Mouse (Mus musculus): ENCODE measurements at regions not wholly inside any gene's neighbourhood (a gene's known extent, or its start where the extent isn't known, plus 50 kb on each side); places are given as distances from the start of the nearest gene placed in this dataset.

GRCm38 (mm10) chr12:21512736-21513135, 95.3 kb upstream of the Ywhaq start:
- no peak overlapping the region for H3K4me3 ChIP-seq
- WGBS, result 87% methylated on average over 2 of the region's 2 CpGs

GRCm38 (mm10) chr12:21511043-21511665, 93.7 kb upstream of the Ywhaq start:
- Histone ChIP-seq H3K36me3 (no peaks in the 10 kb centered on the region), H3K9me3 (peaks cover 12% of the 10 kb centered on the region; the same call in 1 of the 2 replicates), H3K27me3 (replicated peaks) (no peaks in the 10 kb centered on the region), H3K4me3 (no peak overlapping the region), H3K9ac (no peak overlapping the region), H3K4me2 (replicated peaks) (no peak overlapping the region), H3K27ac (no peak overlapping the region), H3K4me1 (no peaks in the 10 kb centered on the region; the same call in 1 of the 2 replicates)
- peak; percentile 34; the same call in 1 of the 2 replicates for ATAC-seq (ENCODE audit: low FRiP score, low read depth)
- 80% methylated on average over 8 of the region's 8 CpGs for WGBS

More at GRCm38 (mm10) chr12:21512736-21513135, 95.3 kb upstream of the Ywhaq start:
- H3K27me3 ChIP-seq (replicated peaks), result no peaks in the 10 kb centered on the region
- H3K27ac ChIP-seq, result no peak overlapping the region
- H3K4me1 ChIP-seq, result no peaks in the 10 kb centered on the region; the same call in 1 of the 2 replicates
- no peak overlapping the region for H3K9ac ChIP-seq
- no peak overlapping the region for H3K4me2 ChIP-seq (replicated peaks)
- no peaks in the 10 kb centered on the region for H3K36me3 ChIP-seq
- ATAC-seq (ENCODE audit: low FRiP score, low read depth), result no peak
- peaks cover 21% of the 10 kb centered on the region; the same call in 1 of the 2 replicates for H3K9me3 ChIP-seq

GRCm38 (mm10) chr12:21507080-21507479, 89.6 kb upstream of the Ywhaq start:
- H3K27ac ChIP-seq, result no peak overlapping the region
- H3K4me2 ChIP-seq (replicated peaks), result no peak overlapping the region
- ATAC-seq (ENCODE audit: low FRiP score, low read depth), result no peak
- WGBS, result 73% methylated on average over 1 of the region's 1 CpGs
- no peaks in the 10 kb centered on the region for H3K27me3 ChIP-seq (replicated peaks)
- H3K36me3 ChIP-seq, result no peaks in the 10 kb centered on the region
- H3K9me3 ChIP-seq, result 0 out of 2 replicates have a peak, but pooled peaks cover 3% of the 10 kb centered on the region
- no peaks in the 10 kb centered on the region; the same call in 1 of the 2 replicates for H3K4me1 ChIP-seq
- H3K4me3 ChIP-seq, result no peak overlapping the region
- no peak overlapping the region for H3K9ac ChIP-seq

- H3K27ac ChIP-seq, result no peak overlapping the region
- no peaks in the 10 kb centered on the region for H3K27me3 ChIP-seq (replicated peaks)
- 0 out of 2 replicates have a peak, but pooled peaks cover 3% of the 10 kb centered on the region for H3K9me3 ChIP-seq
- H3K9ac ChIP-seq, result no peak overlapping the region
- WGBS, result 67% methylated on average over 6 of the region's 6 CpGs
- H3K36me3 ChIP-seq, result no peaks in the 10 kb centered on the region
- ATAC-seq (ENCODE audit: low FRiP score, low read depth), result no peak; the same call in 1 of the 2 replicates
- H3K4me1 ChIP-seq, result no peaks in the 10 kb centered on the region; the same call in 1 of the 2 replicates
- H3K4me2 ChIP-seq (replicated peaks), result no peak overlapping the region
- no peak overlapping the region for H3K4me3 ChIP-seq
Measured at GRCm38 (mm10) chr12:21505731-21506368, 88.4 kb upstream of the Ywhaq start.

GRCm38 (mm10) chr12:21503250-21503649, 85.8 kb upstream of the Ywhaq start:
- Histone ChIP-seq H3K9me3 (0 out of 2 replicates have a peak, but pooled peaks cover under 1% of the 10 kb centered on the region), H3K27ac (no peak overlapping the region), H3K4me3 (no peak overlapping the region), H3K9ac (no peak overlapping the region), H3K27me3 (replicated peaks) (no peaks in the 10 kb centered on the region), H3K4me1 (no peaks in the 10 kb centered on the region), H3K4me2 (replicated peaks) (no peak overlapping the region), H3K36me3 (no peaks in the 10 kb centered on the region)
- WGBS, result 63% methylated on average over 4 of the region's 4 CpGs
- ATAC-seq (ENCODE audit: low FRiP score, low read depth), result no peak

- no peak overlapping the region for H3K4me3 ChIP-seq
- H3K9me3 ChIP-seq, result no peaks in the 10 kb centered on the region
- no peaks in the 10 kb centered on the region for H3K27me3 ChIP-seq (replicated peaks)
- H3K27ac ChIP-seq, result no peak overlapping the region
- no peak overlapping the region for H3K4me2 ChIP-seq (replicated peaks)
- no peaks in the 10 kb centered on the region for H3K4me1 ChIP-seq
- no peaks in the 10 kb centered on the region for H3K36me3 ChIP-seq
- no peak overlapping the region for H3K9ac ChIP-seq
- ATAC-seq (ENCODE audit: low FRiP score, low read depth), result no peak
- 78% methylated on average over 5 of the region's 5 CpGs for WGBS
Measured at GRCm38 (mm10) chr12:21496974-21497373, 79.5 kb upstream of the Ywhaq start.

GRCm38 (mm10) chr12:21495511-21495910, 78.1 kb upstream of the Ywhaq start:
- ATAC-seq (ENCODE audit: low FRiP score, low read depth), result no peak
- H3K4me3 ChIP-seq, result no peak overlapping the region
- WGBS, result 93% methylated on average over 6 of the region's 6 CpGs
- no peak overlapping the region for H3K27ac ChIP-seq
- no peaks in the 10 kb centered on the region for H3K27me3 ChIP-seq (replicated peaks)
- no peak overlapping the region for H3K9ac ChIP-seq
- no peaks in the 10 kb centered on the region for H3K9me3 ChIP-seq
- H3K4me2 ChIP-seq (replicated peaks), result no peak overlapping the region
- no peaks in the 10 kb centered on the region for H3K4me1 ChIP-seq
- H3K36me3 ChIP-seq, result no peaks in the 10 kb centered on the region

- WGBS, result 41% methylated on average over 3 of the region's 3 CpGs
- no peak overlapping the region for H3K27ac ChIP-seq
- no peaks in the 10 kb centered on the region for H3K27me3 ChIP-seq (replicated peaks)
- ATAC-seq (ENCODE audit: low FRiP score, low read depth), result no peak
- no peak overlapping the region for H3K4me3 ChIP-seq
- H3K4me1 ChIP-seq, result no peaks in the 10 kb centered on the region
- no peaks in the 10 kb centered on the region for H3K9me3 ChIP-seq
- no peak overlapping the region for H3K9ac ChIP-seq
- H3K4me2 ChIP-seq (replicated peaks), result no peak overlapping the region
- H3K36me3 ChIP-seq, result no peaks in the 10 kb centered on the region
Measured at GRCm38 (mm10) chr12:21493471-21493870, 76.0 kb upstream of the Ywhaq start.

GRCm38 (mm10) chr12:21492549-21493291, 75.3 kb upstream of the Ywhaq start:
- H3K27me3 ChIP-seq (replicated peaks), result no peaks in the 10 kb centered on the region
- no peak overlapping the region for H3K4me3 ChIP-seq
- H3K9ac ChIP-seq, result no peak overlapping the region
- no peak overlapping the region for H3K4me2 ChIP-seq (replicated peaks)
- ATAC-seq (ENCODE audit: low FRiP score, low read depth), result no peak
- no peak overlapping the region for H3K27ac ChIP-seq
- WGBS, result 86% methylated on average over 8 of the region's 8 CpGs
- H3K4me1 ChIP-seq, result no peaks in the 10 kb centered on the region
- H3K36me3 ChIP-seq, result no peaks in the 10 kb centered on the region
- no peaks in the 10 kb centered on the region for H3K9me3 ChIP-seq

GRCm38 (mm10) chr12:21481644-21482043, 64.2 kb upstream of the Ywhaq start:
- ATAC-seq (ENCODE audit: low FRiP score, low read depth), result no peak
- Histone ChIP-seq H3K27ac (no peak overlapping the region), H3K4me3 (no peak overlapping the region), H3K27me3 (replicated peaks) (no peaks in the 10 kb centered on the region), H3K36me3 (no peaks in the 10 kb centered on the region), H3K4me1 (no peaks in the 10 kb centered on the region), H3K9me3 (no peaks in the 10 kb centered on the region), H3K9ac (no peak overlapping the region), H3K4me2 (replicated peaks) (no peak overlapping the region)
- WGBS, result 79% methylated on average over 2 of the region's 2 CpGs

- no peak overlapping the region for H3K27ac ChIP-seq
- 94% methylated on average over 2 of the region's 2 CpGs for WGBS
Measured at GRCm38 (mm10) chr12:21480226-21480625, 62.8 kb upstream of the Ywhaq start.

GRCm38 (mm10) chr12:21479251-21479650, 61.8 kb upstream of the Ywhaq start:
- H3K9me3 ChIP-seq, result no peaks in the 10 kb centered on the region
- no peak overlapping the region for H3K9ac ChIP-seq
- no peak overlapping the region for H3K27ac ChIP-seq
- no peaks in the 10 kb centered on the region for H3K27me3 ChIP-seq (replicated peaks)
- 62% methylated on average over 1 of the region's 1 CpGs for WGBS
- H3K4me1 ChIP-seq, result no peaks in the 10 kb centered on the region
- no peak for ATAC-seq (ENCODE audit: low FRiP score, low read depth)
- H3K36me3 ChIP-seq, result no peaks in the 10 kb centered on the region
- no peak overlapping the region for H3K4me3 ChIP-seq
- no peak overlapping the region for H3K4me2 ChIP-seq (replicated peaks)

More at GRCm38 (mm10) chr12:21480226-21480625, 62.8 kb upstream of the Ywhaq start:
- no peak overlapping the region for H3K4me3 ChIP-seq
- H3K9me3 ChIP-seq, result no peaks in the 10 kb centered on the region
- no peaks in the 10 kb centered on the region for H3K27me3 ChIP-seq (replicated peaks)
- no peak overlapping the region for H3K4me2 ChIP-seq (replicated peaks)
- H3K4me1 ChIP-seq, result no peaks in the 10 kb centered on the region
- no peak overlapping the region for H3K9ac ChIP-seq
- no peaks in the 10 kb centered on the region for H3K36me3 ChIP-seq
- ATAC-seq (ENCODE audit: low FRiP score, low read depth), result no peak

Data from neural tube, embryonic 12.5 days (tissue).